Mouse (Mus musculus) ES-CJ7 (cell line): ENCODE measurements at regions not wholly inside any gene's neighbourhood (a gene's known extent, or its start where the extent isn't known, plus 50 kb on each side); places are given as distances from the start of the nearest gene placed in this dataset.

ENCODE experiments used
- DNase-seq: peaks from one replicate; pipeline ENCODE4 v3.0.0; 2011; ENCODE audit warnings: low read depth, low spot score

DNA sequence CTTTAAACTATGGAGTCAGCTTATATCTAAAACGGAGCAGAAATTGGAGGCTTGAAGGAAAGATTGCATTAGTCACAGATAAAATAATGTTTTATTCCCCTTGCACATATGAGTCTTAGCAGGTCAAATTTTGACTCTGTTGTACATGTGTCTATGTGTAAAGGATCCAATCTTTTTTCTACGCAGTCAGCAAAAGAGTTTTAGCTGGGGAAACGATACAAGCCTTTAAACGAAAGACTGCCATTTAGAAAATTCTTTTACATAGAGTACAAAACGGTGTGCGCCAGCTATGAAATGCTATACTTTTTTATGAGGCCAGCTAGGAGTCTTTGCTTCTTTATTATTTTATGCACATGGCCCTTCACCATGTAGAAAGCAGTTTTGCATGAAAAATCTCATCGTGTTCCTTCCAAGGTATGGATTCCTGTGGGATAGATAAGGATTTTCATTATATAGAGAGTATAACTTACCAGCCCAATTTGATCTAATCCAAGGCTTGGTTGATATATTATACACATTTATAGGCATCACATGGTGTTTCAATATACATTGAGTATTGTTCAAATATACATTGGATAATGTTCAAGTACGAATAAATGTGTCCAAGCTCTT is 116.0 kb upstream of the Thumpd2 start:
- DNase-seq: no peak

DNA sequence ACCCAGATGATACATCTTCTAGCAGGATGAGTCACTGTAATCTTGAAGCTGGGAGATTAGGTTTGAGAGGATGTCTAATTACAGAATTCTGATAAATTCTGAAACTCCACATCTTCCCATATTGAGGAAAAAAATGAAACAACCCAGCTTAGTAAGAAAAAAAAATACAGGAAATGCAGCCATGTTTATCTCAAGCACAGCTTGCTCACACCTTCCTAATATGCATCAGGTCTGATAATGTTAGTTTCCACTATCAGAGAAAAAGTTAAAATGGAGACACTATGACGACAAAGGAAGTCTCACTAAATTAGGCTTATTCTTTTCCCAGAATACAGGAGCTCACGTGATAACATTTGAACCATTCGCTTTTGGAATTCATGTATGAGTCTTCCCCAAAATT is 111.4 kb upstream of the Thumpd2 start:
- no peak for DNase-seq

DNA sequence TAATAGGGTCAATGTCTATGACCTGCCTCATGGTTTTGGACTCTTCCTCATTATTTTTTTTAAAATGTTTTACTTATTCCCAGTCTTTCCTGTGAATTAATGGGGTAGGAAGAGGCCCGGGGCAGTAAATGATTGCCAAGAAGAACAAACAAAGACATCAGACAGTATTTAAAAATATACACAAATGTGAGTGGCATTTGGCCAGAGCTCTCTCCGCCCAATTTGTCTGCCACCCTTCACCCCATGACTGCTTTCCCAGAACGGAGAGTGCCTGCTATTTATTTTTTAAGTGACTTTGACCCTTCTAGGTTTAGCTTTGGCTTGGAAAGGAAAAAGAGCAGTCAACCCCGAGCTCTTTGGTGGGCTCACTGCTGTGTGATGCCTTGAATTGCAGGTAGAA is 111.0 kb upstream of the Thumpd2 start:
- no peak for DNase-seq

DNA sequence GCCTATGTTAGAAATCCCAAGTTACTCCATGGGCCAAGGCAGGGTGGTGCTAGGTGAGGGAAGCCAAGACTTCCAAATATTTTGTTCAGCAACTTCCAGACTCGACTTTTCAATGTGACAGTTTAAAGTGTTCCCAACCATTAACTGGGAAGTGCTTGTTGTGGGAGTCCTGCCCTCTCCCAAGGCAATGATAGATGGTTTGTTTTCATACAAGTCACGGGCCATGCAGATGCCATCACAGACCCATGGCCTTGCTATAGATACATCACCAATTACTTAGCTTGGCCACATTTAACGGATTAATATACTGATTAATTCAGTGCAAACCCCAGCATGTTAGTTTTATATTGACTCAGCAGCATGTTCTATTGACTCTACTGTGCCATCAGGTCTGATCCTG is 108.1 kb upstream of the Thumpd2 start:
- DNase-seq: no peak

DNA sequence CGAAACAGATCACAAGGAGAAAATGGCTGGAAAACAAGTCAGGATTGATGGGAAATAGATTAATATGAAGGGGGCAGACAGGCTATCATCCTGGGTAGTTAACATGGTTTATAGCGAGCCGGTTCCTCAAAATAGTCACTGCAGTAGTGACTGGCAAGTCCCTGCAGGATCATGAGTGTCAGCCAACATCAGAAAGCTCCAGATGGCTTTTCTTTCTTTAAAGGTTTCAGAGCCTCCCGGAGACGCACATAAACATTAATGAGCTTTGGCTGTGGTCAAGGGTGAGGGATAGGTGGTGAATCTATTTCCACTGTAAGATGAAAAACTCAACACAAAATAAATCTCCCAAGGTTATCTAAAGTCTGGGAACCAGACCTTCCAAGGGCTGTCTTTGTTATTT is 104.2 kb upstream of the Thumpd2 start:
- DNase-seq: no peak

DNA sequence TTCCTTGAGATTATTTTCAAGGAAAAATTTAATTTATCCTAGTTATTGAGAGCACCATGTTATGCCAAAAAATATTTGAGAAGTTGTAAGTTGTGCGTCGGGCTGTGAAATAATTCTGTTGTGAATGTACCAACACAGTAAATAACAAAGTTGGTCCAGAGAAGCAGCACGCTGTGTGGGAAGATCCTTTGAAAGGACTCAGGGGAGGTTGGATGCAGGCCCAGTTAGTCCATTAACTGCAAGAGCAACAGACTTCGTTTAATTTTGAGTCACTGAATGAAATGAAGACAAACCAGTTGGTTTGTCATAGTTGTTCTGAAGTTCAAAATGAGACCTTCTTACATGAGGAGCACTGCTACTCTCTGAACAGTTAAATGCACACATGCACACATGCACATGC is 85.8 kb upstream of the Thumpd2 start:
- no peak for DNase-seq

DNA sequence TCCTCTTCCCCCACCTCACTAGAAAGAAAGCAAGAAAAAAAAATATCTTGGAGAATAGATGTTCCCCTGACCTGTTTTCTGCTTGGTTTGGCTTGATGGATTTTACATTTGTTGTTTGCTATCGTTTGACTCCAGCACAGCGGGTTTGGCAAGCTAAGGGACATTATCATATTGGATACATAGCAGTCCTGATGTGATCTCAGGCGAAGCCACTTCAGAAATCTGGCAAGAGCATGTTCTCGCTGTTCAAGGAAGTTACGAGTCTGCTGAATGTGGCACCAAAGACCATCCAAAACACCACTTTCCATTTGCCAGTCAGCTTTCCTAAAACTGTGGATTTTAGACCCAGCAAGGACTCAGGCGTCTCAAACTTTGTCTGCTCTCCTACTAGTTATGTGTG is 69.8 kb upstream of the Thumpd2 start:
- DNase-seq: no peak

DNA sequence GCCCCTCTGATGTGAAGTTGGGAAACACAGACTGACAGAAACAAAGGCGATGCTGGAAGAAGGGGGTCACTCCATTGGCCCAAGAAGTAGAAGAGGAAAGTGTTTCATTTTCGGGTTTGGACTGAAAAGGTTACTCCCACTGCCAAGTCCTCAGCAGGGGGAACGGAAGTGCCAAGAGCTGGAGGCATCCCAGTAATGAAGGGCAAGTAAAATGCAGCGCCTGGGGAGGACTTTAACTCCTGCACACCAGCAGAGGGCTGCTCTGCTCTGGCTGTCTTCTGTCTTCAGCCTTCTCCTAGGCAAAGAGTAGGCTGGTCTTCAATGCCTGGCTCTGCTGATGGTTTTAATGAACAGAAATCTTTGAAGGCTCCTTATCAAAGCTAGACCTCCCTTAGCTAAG is 68.3 kb upstream of the Thumpd2 start:
- no peak for DNase-seq
